Mouse (Mus musculus) CD8-positive naive resting alpha-beta T cell, adult 2 months (primary cell): Measurements from ENCODE around the gene P4hb.
"Not testable (repeated sequence)": the region's sequence is repeated elsewhere in the genome, so short reads cannot be mapped to it uniquely, and the experiment has no call there.

Experiments used
- DNase-seq, 2 experiments: peaks; one replicate each; pipeline ENCODE4 v3.0.0; 2022; ENCODE audit warnings: low read depth in 2 of 2, low spot score in 2 of 2

P4hb gene

GRCm38 (mm10) chr11:120573585-120574277 is 678 bp upstream of the P4hb start:
- DNase-seq = no peak

GRCm38 (mm10) chr11:120572417-120572751 is 669 bp downstream of the P4hb start:
- no peak for DNase-seq

DNA sequence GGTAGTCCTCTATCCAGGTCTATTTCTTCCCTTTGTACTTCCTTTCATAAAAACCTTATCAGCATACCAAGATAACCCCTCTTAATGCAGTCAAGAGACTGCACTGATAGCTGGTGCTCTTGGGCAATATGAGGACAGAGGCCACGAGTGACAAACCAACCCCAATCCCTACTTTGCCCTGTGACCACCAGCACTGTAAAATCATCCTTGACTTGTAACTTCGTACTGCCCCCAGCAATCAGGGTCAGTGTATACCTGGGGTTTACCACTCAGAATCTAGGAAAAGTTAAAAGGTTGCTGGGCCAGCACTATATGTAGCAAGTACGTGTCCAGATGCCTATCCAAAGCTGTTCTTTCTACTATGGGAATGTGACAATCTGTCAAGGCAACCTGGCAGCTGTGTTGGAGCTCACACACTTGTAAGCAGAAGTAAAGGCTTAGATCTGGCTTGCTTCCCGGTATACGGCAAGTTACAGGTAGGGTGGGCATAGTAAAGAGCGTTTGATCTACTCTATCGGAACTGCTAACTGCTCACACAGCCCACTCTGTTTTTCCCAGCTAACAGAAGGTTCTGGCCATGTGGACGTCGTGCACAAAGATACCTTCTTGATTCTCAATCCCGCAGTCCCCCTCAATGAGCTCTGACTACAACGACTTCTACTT is 1.2 kb downstream of the P4hb start:
- no peak for DNase-seq

DNA sequence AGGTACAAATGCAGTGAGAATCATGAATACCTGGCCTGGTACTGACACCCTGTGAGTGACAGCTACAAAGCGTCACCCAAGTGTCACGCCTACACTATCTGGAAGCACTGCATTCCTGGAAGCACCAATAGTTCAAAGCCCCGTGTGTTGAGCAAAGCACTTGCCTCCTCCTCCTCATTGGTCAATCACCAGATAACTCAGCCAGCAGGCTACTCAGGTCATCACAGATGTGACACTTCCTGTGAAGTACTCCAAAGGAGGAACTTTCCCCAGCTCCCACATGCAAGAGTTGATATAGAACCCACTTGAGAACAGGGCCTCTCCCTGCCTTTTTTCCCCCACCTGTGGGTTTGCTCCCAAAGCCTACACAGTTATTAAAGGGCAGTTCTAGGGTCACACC is 1.9 kb downstream of the P4hb start:
- DNase-seq = no peak

- DNase-seq = no peak
These were observed 4.7 kb downstream of the P4hb start for GRCm38 (mm10) chr11:120568324-120568723.

DNA sequence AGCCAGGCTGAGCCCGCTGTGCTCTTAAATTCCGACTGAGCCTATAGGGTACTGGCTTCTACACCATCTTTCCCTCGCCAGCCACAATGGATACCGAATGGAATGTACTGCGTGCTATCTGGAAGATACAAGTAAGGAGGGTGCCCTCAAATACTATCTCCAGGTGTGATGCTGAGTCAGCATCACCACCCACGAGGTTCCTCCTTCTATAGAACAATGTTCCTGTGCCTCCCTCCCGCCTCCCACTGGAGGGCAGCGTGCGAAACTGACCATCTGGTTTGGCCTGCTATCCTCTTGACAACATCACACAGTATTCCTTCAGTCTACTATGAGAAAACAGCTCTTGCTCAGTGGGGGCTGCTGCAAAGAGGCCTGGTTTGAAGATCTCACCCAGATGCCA is 7.9 kb downstream of the P4hb start:
- no peak for DNase-seq

DNA sequence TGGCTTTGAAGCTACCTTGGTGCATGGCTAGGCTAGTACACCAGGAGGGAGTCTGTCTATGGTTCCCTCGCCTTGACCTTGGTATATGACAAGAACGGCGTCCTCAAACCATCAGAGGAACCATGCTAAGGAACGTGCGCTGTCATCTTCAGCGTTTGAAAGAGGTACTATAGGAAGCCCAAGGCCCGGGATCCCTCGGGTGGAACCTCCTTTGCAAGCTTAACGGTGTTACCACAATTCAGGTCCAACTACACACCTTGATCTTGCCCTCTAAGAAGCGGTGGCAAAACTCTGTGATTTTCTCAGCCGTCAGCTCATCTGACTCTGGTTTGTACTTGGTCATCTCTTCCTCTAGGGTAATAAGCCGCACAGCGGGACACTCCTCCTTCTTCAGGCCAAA is 10.1 kb downstream of the P4hb start:
- DNase-seq = no peak

- DNase-seq = no peak
These were observed 11.9 kb downstream of the P4hb start for GRCm38 (mm10) chr11:120560952-120561728.

DNA sequence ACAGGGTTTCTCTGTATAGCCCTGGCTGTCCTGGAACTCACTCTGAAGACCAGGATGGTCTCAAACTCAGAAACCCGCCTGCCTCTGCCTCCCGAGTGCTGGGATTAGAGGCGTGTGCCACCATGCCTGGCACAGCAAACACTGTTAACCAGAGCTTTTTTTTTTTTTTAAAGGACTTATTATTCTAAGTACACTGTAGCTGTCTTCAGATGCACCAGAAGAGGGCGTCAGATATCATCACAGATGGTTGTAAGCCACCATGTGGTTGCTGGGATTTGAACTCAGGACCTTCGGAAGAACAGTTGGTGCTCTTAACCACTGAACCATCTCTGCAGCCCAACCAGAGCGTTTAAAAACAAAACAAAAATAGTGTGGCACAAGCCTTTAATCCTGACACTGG is 14.2 kb downstream of the P4hb start:
- not testable (repeated sequence) for DNase-seq

DNA sequence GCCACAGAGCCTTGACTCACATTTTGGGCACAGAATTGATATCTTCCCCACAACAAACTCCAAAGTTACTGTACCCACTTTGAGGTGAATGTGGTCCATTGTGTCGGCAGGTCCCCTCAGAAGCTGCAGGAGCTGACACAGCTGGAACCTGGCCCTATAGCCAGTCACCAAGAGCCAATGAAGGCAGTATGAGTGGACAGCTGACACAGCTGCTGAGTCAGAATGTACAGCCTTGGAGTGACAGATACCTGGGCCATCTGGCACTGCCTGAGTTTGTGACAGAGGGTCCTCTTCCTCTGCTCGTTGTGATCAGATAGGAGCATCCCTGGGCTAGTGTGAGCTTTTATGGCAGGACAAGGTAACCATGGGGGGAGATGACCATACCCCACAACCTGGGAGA is 17.8 kb downstream of the P4hb start:
- no peak for DNase-seq

DNA sequence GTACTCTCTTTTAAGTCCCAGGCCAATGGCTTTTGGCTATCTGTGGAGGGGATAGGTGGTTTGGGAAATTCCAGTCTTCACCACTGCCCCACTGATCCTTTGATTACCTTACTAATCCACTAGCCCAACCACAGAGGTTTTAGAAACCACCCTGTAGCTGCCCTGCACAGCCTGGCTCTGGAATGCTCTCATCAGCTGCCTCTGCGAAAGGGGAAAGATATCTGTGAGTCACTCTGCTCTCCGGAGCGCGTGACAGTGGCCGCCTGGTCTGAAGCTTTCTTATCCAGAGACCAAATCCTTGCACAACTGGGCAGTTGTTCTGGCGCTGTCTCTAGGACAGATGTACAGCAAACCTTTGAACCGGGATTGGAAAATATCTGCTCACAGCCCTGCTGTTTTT is 18.2 kb downstream of the P4hb start:
- DNase-seq = no peak

DNA sequence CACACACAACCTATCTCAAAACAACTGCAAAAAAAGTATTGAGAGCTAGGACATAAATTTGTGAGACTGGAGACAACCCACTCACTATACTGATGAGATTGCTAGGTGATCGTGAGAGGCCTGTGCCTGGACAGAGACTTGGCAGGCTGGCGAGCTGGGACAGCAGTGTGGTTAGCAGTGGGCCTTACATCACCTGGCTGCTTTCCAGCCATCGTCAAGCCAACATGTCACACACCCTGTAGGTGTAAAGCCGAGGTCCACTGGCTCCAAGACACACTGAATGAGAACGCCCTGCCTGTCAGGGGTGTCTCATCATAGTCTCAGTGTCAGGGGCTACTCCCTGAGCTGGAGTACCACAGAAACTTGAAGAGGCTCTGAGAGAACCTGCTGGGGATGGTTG is 20.3 kb downstream of the P4hb start:
- DNase-seq = no peak

- DNase-seq = no peak
These were observed 22.1 kb downstream of the P4hb start, which contains the start of gene Ppp1r27 for GRCm38 (mm10) chr11:120550810-120551440. TSS of gene Ppp1r27 (minus strand) at chr11:120551132.

GRCm38 (mm10) chr11:120549986-120550809 is 22.9 kb downstream of the P4hb start:
- no peak for DNase-seq

GRCm38 (mm10) chr11:120549168-120549945 is 23.7 kb downstream of the P4hb start, which contains the start of gene Mcrip1:
TSS of gene Mcrip1 (minus strand) at chr11:120549727.
- DNase-seq = peak; percentile 85 to 90

DNA sequence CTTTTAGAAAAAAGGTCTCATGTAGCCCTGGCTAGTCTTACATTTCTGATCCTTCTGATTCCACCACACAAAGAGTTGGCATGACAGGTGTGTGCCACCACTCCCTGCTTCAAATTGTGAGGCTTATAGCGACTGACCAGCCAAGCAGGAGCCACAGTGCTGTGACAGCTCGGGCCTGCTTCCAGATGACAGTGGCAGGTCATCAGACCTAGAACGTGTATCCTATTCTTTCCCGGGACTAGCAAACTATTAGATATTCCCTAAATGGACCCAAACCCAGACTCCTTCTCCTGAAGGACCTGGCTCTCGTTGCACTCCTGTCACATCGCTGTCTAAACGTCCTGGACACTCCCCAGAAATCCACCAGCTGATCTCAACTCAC is 24.3 kb downstream of the P4hb start:
- no peak for DNase-seq

DNA sequence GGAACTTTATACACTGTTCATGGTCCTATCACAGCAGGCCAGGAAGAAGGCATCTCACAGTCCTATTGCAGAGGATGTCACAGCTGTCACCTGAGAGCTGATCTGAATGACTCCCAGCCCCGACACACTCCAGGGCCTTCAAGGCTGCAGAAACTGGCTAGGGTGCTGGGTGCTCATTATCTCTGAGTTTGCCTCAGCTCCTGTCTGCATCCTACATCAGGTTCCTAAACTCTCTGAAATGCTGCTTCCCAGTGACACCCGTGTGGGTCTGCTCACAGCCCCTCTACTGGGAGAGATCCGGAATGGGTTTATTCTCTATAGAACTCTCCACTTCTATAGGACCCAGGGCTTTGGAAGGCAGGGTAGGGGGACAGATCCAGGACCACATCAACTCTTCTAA is 24.8 kb downstream of the P4hb start:
- DNase-seq = no peak

GRCm38 (mm10) chr11:120547469-120547868 is 25.6 kb downstream of the P4hb start:
- DNase-seq = peak in 1 of 2 experiments; percentile 5

DNA sequence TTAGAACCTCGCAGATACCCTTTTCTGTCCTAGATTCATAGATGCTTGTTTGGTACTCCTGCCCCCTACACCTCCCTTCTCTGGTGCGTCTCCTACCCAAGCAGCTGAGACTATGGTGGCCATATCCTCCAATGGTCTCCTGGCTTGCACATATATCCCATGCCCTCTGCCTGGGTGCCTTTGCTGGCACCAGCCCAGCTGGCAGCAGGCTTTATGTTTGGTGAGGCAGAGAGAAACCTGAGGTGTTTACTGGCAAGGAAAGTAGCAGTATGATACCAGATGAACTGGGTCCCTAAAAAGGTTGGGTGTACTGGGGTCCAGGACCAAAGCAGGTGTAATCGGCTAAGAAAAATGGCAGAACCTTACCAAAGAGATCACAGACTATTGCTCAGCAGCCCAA is 27.1 kb downstream of the P4hb start:
- no peak for DNase-seq

DNA sequence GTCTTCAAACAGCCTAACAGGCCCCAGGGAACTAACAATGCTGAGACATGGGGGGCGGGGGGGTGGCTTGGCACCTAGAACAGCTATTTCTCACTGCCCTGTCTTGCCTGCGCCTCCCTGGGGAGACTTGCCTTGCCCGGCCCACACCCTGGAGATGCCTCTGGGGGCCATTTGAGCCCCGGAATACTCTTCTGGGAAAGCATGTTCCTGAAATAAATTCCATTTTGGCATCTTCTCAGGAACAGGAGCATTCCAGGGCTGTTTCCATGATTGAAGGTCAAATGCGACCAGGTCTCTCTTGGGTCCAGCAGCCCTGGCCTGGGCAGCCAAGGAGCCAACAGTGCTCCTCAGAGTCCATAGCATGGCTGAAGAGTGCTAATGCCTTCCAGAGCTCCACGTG is 30.7 kb downstream of the P4hb start:
- no peak for DNase-seq
